Mouse (Mus musculus): ENCODE measurements around the gene Clic5. TPM values are rescaled to one million over a fixed set of nuclear protein-coding genes. Genes with fewer than 3 reads are reported as not detected.

Clic5 gene
- polyA plus RNA-seq, 1 experiment: 25.2 TPM

- WGBS: 86% methylated on average over 5 of the region's 5 CpGs
- TF ChIP-seq CTCF (conservative IDR thresholded peaks at IDR 0.05; ENCODE audit: insufficient read depth, insufficient read length, low read depth, low read length) (no peak), POLR2A (IDR thresholded peaks at IDR 0.05; ENCODE audit: low read depth, low read length) (no peak)
- no peak overlapping the region for H3K27ac ChIP-seq (ENCODE audit: insufficient read depth, low read depth, low read length)
- no peak for DNase-seq
- no peaks in the 10 kb centered on the region for H3K27me3 ChIP-seq (replicated peaks; ENCODE audit: control insufficient read depth, insufficient read depth, low read length)
- H3K4me1 ChIP-seq (ENCODE audit: control insufficient read depth, insufficient read depth, low read length): no peaks in the 10 kb centered on the region
- no peak overlapping the region for H3K4me3 ChIP-seq (ENCODE audit: insufficient read depth, low read depth, low read length)
- no peaks in the 10 kb centered on the region for H3K36me3 ChIP-seq (ENCODE audit: control insufficient read depth, insufficient read depth, low read length)
Measured at GRCm38 (mm10) chr17:44212960-44213619, 24.7 kb downstream of the Clic5 start.

- no peak for DNase-seq
- no peaks in the 10 kb centered on the region for H3K36me3 ChIP-seq (ENCODE audit: control insufficient read depth, insufficient read depth, low read length)
- H3K4me3 ChIP-seq (ENCODE audit: insufficient read depth, low read depth, low read length): no peak overlapping the region
- no peaks in the 10 kb centered on the region for H3K27me3 ChIP-seq (replicated peaks; ENCODE audit: control insufficient read depth, insufficient read depth, low read length)
- H3K4me1 ChIP-seq (ENCODE audit: control insufficient read depth, insufficient read depth, low read length): no peaks in the 10 kb centered on the region
- no peak overlapping the region for H3K27ac ChIP-seq (ENCODE audit: insufficient read depth, low read depth, low read length)
- WGBS: 81% methylated on average over 9 of the region's 9 CpGs
- TF ChIP-seq POLR2A (IDR thresholded peaks at IDR 0.05; ENCODE audit: low read depth, low read length) (no peak), CTCF (conservative IDR thresholded peaks at IDR 0.05; ENCODE audit: insufficient read depth, insufficient read length, low read depth, low read length) (no peak)
Measured at GRCm38 (mm10) chr17:44215196-44215799, 26.9 kb downstream of the Clic5 start.

GRCm38 (mm10) chr17:44217185-44217584 is 28.8 kb downstream of the Clic5 start:
- WGBS: 82% methylated on average over 2 of the region's 2 CpGs
- no peak overlapping the region for H3K4me3 ChIP-seq (ENCODE audit: insufficient read depth, low read depth, low read length)
- H3K27ac ChIP-seq (ENCODE audit: insufficient read depth, low read depth, low read length): 0 out of 2 replicates have a peak overlapping the region, but pooled peaks have one; percentile 8
- H3K36me3 ChIP-seq (ENCODE audit: control insufficient read depth, insufficient read depth, low read length): no peaks in the 10 kb centered on the region
- no peaks in the 10 kb centered on the region for H3K4me1 ChIP-seq (ENCODE audit: control insufficient read depth, insufficient read depth, low read length)
- no peak for DNase-seq
- TF ChIP-seq CTCF (conservative IDR thresholded peaks at IDR 0.05; ENCODE audit: insufficient read depth, insufficient read length, low read depth, low read length) (no peak), POLR2A (IDR thresholded peaks at IDR 0.05; ENCODE audit: low read depth, low read length) (no peak)
- H3K27me3 ChIP-seq (replicated peaks; ENCODE audit: control insufficient read depth, insufficient read depth, low read length): no peaks in the 10 kb centered on the region

- H3K36me3 ChIP-seq (ENCODE audit: control insufficient read depth, insufficient read depth, low read length): no peaks in the 10 kb centered on the region
- no peak overlapping the region for H3K27ac ChIP-seq (ENCODE audit: insufficient read depth, low read depth, low read length)
- WGBS: 60% methylated on average over 2 of the region's 2 CpGs
Measured at GRCm38 (mm10) chr17:44219943-44220342, 31.6 kb downstream of the Clic5 start.

GRCm38 (mm10) chr17:44228428-44228827 is 40.0 kb downstream of the Clic5 start:
- DNase-seq: peak; percentile 37
- Histone ChIP-seq H3K4me3 (ENCODE audit: insufficient read depth, low read depth, low read length) (no peak overlapping the region), H3K4me1 (ENCODE audit: control insufficient read depth, insufficient read depth, low read length) (no peaks in the 10 kb centered on the region), H3K27ac (ENCODE audit: insufficient read depth, low read depth, low read length) (peak overlapping the region; percentile 87), H3K36me3 (ENCODE audit: control insufficient read depth, insufficient read depth, low read length) (no peaks in the 10 kb centered on the region), H3K27me3 (replicated peaks; ENCODE audit: control insufficient read depth, insufficient read depth, low read length) (no peaks in the 10 kb centered on the region; the same call in 1 of the 2 replicates)
- WGBS: 76% methylated on average over 5 of the region's 5 CpGs
- TF ChIP-seq CTCF (conservative IDR thresholded peaks at IDR 0.05; ENCODE audit: insufficient read depth, insufficient read length, low read depth, low read length) (no peak), POLR2A (IDR thresholded peaks at IDR 0.05; ENCODE audit: low read depth, low read length) (no peak)

More at GRCm38 (mm10) chr17:44219943-44220342, 31.6 kb downstream of the Clic5 start:
- Histone ChIP-seq H3K27me3 (replicated peaks; ENCODE audit: control insufficient read depth, insufficient read depth, low read length) (no peaks in the 10 kb centered on the region), H3K4me1 (ENCODE audit: control insufficient read depth, insufficient read depth, low read length) (no peaks in the 10 kb centered on the region), H3K4me3 (ENCODE audit: insufficient read depth, low read depth, low read length) (no peak overlapping the region)
- DNase-seq: no peak
- TF ChIP-seq POLR2A (IDR thresholded peaks at IDR 0.05; ENCODE audit: low read depth, low read length) (no peak), CTCF (conservative IDR thresholded peaks at IDR 0.05; ENCODE audit: insufficient read depth, insufficient read length, low read depth, low read length) (no peak)

- TF ChIP-seq POLR2A (IDR thresholded peaks at IDR 0.05; ENCODE audit: low read depth, low read length) (no peak), CTCF (conservative IDR thresholded peaks at IDR 0.05; ENCODE audit: insufficient read depth, insufficient read length, low read depth, low read length) (no peak)
- Histone ChIP-seq H3K4me1 (ENCODE audit: control insufficient read depth, insufficient read depth, low read length) (no peaks in the 10 kb centered on the region), H3K27me3 (replicated peaks; ENCODE audit: control insufficient read depth, insufficient read depth, low read length) (no peaks in the 10 kb centered on the region; the same call in 1 of the 2 replicates), H3K36me3 (ENCODE audit: control insufficient read depth, insufficient read depth, low read length) (no peaks in the 10 kb centered on the region), H3K4me3 (ENCODE audit: insufficient read depth, low read depth, low read length) (no peak overlapping the region), H3K27ac (ENCODE audit: insufficient read depth, low read depth, low read length) (peak overlapping the region; percentile 49; the same call in 1 of the 2 replicates)
- 55% methylated on average over 10 of the region's 10 CpGs for WGBS
- peak; percentile 84 for DNase-seq
Measured at GRCm38 (mm10) chr17:44230083-44230482, 41.7 kb downstream of the Clic5 start.

- Histone ChIP-seq H3K27me3 (replicated peaks; ENCODE audit: control insufficient read depth, insufficient read depth, low read length) (no peaks in the 10 kb centered on the region), H3K27ac (ENCODE audit: insufficient read depth, low read depth, low read length) (peak overlapping the region; percentile 87), H3K36me3 (ENCODE audit: control insufficient read depth, insufficient read depth, low read length) (no peaks in the 10 kb centered on the region), H3K4me3 (ENCODE audit: insufficient read depth, low read depth, low read length) (peak overlapping the region; percentile 12), H3K4me1 (ENCODE audit: control insufficient read depth, insufficient read depth, low read length) (peaks cover 4% of the 10 kb centered on the region; the same call in 1 of the 2 replicates)
- DNase-seq: peak; percentile 81
- WGBS: 6% methylated on average over 10 of the region's 10 CpGs
- TF ChIP-seq POLR2A (IDR thresholded peaks at IDR 0.05; ENCODE audit: low read depth, low read length) (no peak), CTCF (conservative IDR thresholded peaks at IDR 0.05; ENCODE audit: insufficient read depth, insufficient read length, low read depth, low read length) (no peak)
Measured at GRCm38 (mm10) chr17:44239030-44239721, 50.8 kb downstream of the Clic5 start.

Measured in kidney, adult 2 months (tissue).